Mouse (Mus musculus) left cerebral cortex, adult 2 months (tissue): ENCODE results near the gene Ubap2l. TPM values are rescaled to one million over a fixed set of nuclear protein-coding genes. Genes with fewer than 3 reads are reported as not detected.

Experiments
- DNase-seq, 2 experiments: peaks; one replicate each; pipeline ENCODE4 v3.0.0; 2021 to 2022; ENCODE audit warnings: low spot score in 2 of 2, mixed read lengths in 1 of 2; ENCODE audit errors: extremely low spot score in 1 of 2
- H3K27ac ChIP-seq: fragments of 200-600 bp; 2 replicates; pipeline ENCODE4 v1.8.1; 2022
- H3K4me3 ChIP-seq: fragments of 200-600 bp; 2 replicates; pipeline ENCODE4 v1.8.1; 2022
- CTCF ChIP-seq: fragments of 200-600 bp; IDR thresholded peaks from 2 replicates; pipeline ENCODE4 v1.8.1; 2022; ENCODE audit warnings: antibody characterized with exemption, mild to moderate bottlenecking, moderate library complexity
- intact Hi-C: fragments of 180-260 bp; cut with DNase I; formaldehyde crosslinking; loops from one replicate; pipeline ENCODE4 v1.15.1; 2025
- total RNA-seq, 2 experiments: library from RNA; stranded (reverse); gene quantifications; 2 replicates each; pipeline ENCODE4 v1.2.3; 2021

Gene Ubap2l
- total RNA-seq, 2 experiments from 2014 or later: 180 to 197 TPM

DNA sequence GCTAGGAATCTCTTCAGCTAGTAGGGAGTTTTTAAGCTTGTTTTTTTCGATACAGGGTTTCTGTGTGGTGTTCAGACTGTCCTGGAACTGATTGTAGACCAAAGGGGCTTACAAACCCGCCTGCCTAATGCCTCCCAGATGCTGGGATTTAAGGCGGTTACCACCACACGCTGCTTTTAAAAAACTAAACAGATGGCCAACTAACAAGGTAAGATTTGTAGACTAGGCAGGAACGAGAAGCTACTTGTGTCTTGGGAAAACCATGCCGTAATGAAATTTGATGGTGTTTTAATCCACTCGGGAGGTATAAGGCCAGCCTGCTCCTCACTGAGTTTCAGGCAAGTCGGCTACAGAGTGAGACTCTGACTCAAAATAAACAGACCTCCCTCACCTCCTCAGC, 53.3 kb downstream of the Ubap2l start:
- DNase-seq: peak in 1 of 2 experiments; percentile 11
- intact Hi-C loops: loop anchor here (2.0 kb wide), 1 partner anchor 36 kb away; the partner anchor contains the start of gene Atp8b2
- Histone ChIP-seq H3K4me3 (peak overlapping the region; percentile 69), H3K27ac (peak overlapping the region; percentile 99)
- no peak for TF ChIP-seq CTCF

- peak within 1 kb of the TSS; percentile 69 for H3K4me3 ChIP-seq
- intact Hi-C loops: loop anchor here (2.0 kb wide), 1 partner anchor 36 kb away; the partner anchor contains the start of gene Atp8b2
- H3K27ac ChIP-seq: peak within 1 kb of the TSS; percentile 99
- TF ChIP-seq CTCF: peak; percentile 10
- peak; percentile 92 to 95 for DNase-seq
Observed at GRCm38 (mm10) chr3:89998612-89999054, 53.8 kb downstream of the Ubap2l start, which contains the start of gene Hax1. Hax1 (minus strand) TSS chr3:89998780.

DNA sequence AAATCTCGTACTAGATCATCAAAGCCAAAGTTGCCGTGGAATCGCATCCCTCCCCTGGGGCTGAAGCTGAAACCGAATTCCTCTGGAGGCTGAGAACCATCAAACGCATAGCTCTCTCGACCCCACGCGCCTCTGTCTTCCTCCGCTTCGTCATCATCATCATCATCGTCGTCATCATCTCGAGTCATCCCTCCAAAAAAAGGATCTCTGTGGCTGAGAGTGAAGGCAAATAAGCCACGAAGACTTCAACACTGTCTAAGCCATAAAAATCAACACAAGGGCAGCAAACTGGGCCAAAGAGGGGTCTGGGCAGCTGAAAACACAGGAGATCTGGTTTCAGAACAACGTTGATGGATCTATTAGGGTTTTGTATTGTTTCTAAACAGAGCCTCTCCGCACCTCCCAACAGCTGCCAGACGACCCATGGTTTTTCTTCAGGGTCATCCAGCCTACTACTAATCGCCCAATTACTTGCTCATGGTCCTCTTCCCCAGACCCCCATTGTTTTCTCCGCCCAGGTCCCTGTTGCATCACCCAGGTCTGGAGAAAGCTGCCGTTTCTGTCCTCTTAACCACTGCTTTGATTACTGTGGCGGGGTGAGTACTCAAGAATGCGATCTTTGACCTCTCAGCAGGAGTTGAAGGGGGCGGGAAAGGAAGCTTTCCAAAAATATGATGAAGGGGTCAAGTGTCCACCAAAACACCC, 54.5 kb downstream of the Ubap2l start:
- peak; percentile 32 to 34 for DNase-seq
- Histone ChIP-seq H3K27ac (peak overlapping the region; percentile 99), H3K4me3 (peak overlapping the region; percentile 69)
- no peak for TF ChIP-seq CTCF
- intact Hi-C loops: loop anchor here (2.0 kb wide), 1 partner anchor 35 kb away; the partner anchor contains the start of gene Atp8b2

- Histone ChIP-seq H3K4me3 (no peak overlapping the region), H3K27ac (no peak overlapping the region)
- intact Hi-C loops: no loop called here
- TF ChIP-seq CTCF: no peak; the same call in 1 of the 2 replicates
- no peak for DNase-seq
Observed at GRCm38 (mm10) chr3:89994807-89995515, 57.5 kb downstream of the Ubap2l start.

DNA sequence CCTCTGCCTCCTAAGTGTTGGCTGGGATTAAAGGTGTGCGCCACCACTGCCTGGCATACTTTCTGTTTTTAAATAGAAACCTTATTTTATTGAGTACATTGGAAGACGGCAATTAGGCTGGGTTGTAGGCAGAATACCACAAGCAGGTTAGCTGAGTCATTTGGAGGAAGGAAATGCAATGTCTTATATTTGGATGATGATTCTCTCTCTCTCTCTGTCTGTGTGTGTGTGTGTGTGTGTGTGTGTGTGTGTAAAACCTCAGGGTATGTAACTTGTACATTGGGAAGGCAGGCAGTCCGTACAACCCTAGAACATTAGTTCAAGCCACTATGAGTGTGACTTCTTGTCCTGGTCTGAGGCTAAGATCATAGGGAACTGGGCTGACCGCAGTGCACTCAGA, 64.6 kb downstream of the Ubap2l start:
- no peak for DNase-seq
- no peak overlapping the region for H3K4me3 ChIP-seq
- no peak for TF ChIP-seq CTCF
- intact Hi-C loops: no loop called here
- no peak overlapping the region for H3K27ac ChIP-seq

DNA sequence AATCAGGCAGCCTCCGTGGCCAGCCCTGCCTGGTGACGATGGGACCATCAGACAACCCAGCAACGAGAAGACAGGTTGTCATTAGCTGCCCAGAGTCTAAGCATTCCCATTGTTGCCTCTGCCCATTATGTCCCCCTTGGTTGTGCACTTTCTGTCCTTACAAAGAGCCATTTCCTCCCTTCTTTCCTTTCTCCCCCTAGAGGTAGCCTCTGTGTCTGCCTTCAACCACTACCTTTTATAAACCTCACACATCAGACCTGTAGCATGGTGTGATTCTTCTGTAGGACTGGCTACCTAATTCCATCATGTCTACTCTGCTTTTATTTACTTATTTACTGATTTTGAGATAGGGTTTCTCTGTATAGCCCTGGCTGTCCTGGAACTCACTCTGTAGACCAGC, 65.2 kb downstream of the Ubap2l start:
- Histone ChIP-seq H3K27ac (no peak overlapping the region), H3K4me3 (no peak overlapping the region)
- DNase-seq: no peak
- intact Hi-C loops: no loop called here
- peak; percentile 3 for TF ChIP-seq CTCF

- TF ChIP-seq CTCF: no peak
- no peak overlapping the region for H3K27ac ChIP-seq
- intact Hi-C loops: no loop called here
- DNase-seq: no peak
- no peak overlapping the region for H3K4me3 ChIP-seq
Observed at GRCm38 (mm10) chr3:89982426-89982825, 70.0 kb downstream of the Ubap2l start.

DNA sequence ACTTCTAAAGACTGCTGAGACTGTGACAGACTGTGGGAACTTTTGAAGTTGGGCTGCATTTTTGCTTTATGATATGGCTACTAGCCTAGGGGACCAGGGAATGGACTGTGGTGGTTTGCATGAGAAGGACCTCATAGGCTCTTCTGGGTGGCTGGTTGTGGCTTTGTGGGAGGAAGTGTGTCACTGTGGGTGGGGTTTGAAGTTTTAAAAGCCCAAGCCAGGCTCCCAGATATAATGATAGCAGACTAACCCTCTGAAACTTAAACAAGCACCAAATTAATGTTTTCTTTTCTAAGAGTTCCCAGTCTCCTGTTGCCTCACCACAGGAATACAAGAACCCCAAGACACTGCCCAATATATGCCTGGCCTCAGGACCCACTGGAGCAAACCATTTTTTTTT, 75.6 kb downstream of the Ubap2l start:
- no peak for TF ChIP-seq CTCF
- DNase-seq: no peak
- intact Hi-C loops: no loop called here
- Histone ChIP-seq H3K27ac (no peak overlapping the region), H3K4me3 (no peak overlapping the region)

- intact Hi-C loops: no loop called here
- no peak for TF ChIP-seq CTCF
- H3K27ac ChIP-seq: no peak overlapping the region
- no peak overlapping the region for H3K4me3 ChIP-seq
- DNase-seq: no peak
Observed at GRCm38 (mm10) chr3:89968509-89968908, 83.9 kb downstream of the Ubap2l start.

- Histone ChIP-seq H3K27ac (no peak overlapping the region), H3K4me3 (no peak overlapping the region)
- intact Hi-C loops: no loop called here
- no peak for DNase-seq
- peak; percentile 53 for TF ChIP-seq CTCF
Observed at GRCm38 (mm10) chr3:89966946-89967345, 85.5 kb downstream of the Ubap2l start.

DNA sequence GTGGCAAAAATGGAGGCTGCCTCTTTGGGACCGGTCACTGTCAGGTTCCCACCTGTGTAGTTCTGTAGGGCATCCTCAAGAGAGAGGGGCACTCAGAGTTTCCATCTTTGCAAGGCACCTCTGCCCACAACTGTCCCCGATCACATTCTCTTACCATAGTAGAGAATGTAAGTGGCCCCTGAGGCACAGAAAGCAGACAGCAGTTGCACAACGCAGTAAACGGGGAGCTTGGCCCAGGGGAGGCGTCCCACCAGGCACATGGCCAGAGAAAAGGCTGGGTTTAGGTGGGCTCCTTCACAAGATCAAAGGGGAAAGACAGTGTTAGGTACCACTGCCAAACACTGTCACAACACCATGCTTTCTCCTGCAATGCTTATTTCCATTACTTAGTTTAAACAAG, 86.5 kb downstream of the Ubap2l start:
- intact Hi-C loops: no loop called here
- Histone ChIP-seq H3K27ac (no peak overlapping the region), H3K4me3 (no peak overlapping the region)
- DNase-seq: no peak
- no peak for TF ChIP-seq CTCF

DNA sequence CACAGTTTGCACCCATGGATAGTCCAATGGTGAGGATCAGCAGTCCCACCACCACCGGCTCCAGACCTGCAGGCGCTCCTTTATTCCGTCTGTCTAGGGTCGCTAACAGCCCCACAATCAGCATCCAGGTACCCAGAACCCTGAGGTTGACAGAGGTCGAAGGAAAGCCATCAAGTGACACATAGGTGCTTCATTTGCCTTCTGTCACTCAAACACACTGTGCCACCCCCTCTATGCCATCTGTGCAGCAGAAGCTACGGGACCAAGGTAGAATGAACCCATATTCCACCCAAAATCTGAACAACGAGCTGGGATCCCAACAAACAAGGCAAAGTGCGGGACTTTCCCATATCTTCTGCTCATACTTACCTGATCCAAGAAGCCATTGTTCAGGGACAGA, 86.9 kb downstream of the Ubap2l start:
- Histone ChIP-seq H3K4me3 (no peak overlapping the region), H3K27ac (no peak overlapping the region)
- intact Hi-C loops: no loop called here
- no peak for DNase-seq
- TF ChIP-seq CTCF: no peak
